Mouse (Mus musculus): ENCODE measurements at regions not wholly inside any gene's neighbourhood (a gene's known extent, or its start where the extent isn't known, plus 50 kb on each side); places are given as distances from the start of the nearest gene placed in this dataset.

DNA sequence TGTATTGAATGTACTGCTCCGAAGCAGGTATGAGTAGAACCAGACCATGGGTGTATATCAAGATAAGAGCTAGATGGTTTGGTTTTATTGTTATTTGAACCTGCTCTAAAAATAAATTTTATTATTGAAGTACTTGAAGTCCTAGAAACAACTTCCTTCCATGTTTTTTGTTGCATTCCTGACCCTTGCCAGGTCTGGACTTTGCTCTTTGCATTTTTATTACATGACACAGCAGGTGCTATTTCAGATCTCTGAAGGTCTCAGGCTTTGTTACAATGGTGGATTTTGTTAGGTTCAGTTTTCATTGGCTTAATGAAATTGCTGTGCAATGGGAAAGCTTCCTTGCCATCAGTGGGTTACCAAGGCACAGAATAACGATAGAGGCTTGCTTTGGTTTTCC lies 184.0 kb upstream of the Suclg2 start:
- no peak for TF ChIP-seq POLR2A (IDR thresholded peaks at IDR 0.05; ENCODE audit: extremely low read depth, insufficient read depth, low read length)
- no peak for TF ChIP-seq CTCF (IDR thresholded peaks at IDR 0.05; ENCODE audit: extremely low read depth, insufficient read depth, low read length)
